Mouse (Mus musculus) MEL-GATA-1-ER (cell line): ENCODE measurements around the gene Prrx1.

Experiments used
- DNase-seq: peaks from one replicate; pipeline ENCODE4 v3.0.0-alpha.2; 2012; ENCODE audit warnings: low read depth; ENCODE audit errors: extremely low read depth

Prrx1 gene

DNA sequence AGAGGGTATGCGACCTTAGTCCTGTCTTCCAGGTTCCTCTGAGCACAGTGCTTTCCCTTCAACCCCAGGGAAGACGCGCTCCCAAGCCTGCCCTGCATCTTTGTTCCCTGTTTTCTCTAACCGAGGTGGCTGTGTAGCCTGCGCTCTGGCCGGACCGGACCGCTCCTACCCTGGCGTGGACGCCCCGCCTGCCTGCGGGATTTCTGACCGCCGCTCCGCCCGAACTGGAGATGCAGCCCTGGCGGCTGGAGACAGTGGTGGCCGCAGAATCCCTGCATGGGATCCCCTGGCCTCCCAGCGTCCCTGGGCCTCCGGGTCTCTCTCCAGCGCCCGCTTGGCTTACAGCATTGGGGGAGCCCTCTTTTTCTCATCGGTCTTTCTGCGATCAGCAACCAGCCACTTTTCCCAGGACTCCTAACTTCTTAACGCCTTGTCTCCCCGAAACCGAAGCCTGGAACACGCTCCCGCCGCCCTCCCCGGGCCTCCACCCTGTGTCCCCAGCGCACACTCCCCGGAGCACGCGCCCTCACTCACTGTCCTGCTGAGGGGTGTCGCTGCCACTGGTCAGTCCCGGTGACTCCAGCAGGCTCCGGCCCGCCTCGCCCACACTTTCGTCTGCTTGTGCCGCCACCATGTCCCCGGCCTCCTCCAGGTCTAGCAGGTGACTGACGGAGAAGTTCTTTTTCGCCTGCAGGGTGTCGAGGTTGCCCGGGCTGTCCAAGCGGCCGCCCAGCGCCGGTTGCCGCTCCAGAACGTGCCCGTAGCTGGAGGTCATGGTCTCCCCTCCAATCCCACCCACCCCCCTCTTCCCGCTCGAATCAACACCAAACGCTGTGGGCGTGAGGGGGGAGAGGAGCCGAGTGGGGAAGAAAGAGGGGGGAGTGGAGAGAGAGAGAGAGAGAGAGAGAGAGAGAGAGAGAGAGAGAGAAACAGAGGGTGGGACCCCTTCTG, 1.4 kb downstream of the Prrx1 start:
- no peak for DNase-seq

- no peak for DNase-seq
These were observed 2.3 kb downstream of the Prrx1 start for GRCm38 (mm10) chr1:163311006-163311836.

DNA sequence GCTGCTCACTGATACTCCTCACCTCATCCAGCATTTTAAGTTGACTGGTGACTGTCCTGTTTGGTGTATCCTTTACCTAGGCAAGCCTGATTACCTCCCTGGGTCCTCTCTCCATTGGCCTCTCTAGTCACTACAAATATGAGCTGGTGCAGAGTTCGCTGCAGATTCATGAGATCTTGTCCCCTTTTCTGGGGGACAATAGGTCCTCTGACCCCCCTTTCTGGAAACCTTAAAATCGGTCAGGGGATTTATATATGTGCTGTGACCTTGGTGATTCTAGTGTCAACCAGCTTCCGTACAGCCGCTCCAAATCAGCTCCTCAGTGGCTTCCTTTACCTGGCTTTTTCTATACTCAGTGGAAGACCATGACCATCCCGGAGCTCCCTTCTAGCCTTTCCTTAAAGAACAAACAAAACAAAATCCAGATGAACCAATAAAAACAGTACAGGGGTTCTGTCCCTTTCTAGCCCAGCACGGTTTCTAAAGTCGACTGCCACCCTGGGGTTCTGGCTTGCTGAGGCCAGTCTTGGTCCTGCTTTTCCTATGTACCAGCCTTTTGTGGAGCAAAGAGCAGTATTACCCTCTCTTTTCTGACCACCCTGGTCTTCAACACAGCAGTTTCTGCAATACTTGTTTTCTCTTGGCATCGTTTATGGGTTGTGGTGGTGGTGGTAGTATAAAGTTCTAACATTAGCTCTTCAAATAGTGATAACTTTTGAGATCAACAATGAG, 3.3 kb downstream of the Prrx1 start:
- no peak for DNase-seq

GRCm38 (mm10) chr1:163309466-163309865, 4.0 kb downstream of the Prrx1 start:
- no peak for DNase-seq

- no peak for DNase-seq
These were observed 4.9 kb downstream of the Prrx1 start for GRCm38 (mm10) chr1:163308631-163309030.

DNA sequence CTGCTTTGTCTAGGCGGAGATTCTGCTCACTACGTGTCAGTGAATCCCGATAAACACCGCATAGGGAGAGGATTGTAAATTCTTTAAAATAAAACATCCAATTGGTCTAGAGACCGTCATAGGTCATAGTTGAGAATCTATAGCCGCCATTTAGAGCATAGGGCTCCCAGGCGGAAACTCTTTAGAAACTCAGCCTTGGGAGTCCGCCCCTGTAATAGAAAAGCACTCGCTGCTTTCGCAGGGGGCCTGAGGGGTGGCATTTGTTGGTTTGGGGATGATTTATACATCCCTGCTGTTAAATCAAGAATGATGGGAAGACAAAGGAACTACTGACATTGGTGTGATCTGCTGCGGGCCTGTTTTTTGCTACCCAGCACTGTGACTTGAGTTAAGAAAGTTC, 5.8 kb downstream of the Prrx1 start:
- DNase-seq, result no peak

- DNase-seq, result no peak
These were observed 7.6 kb downstream of the Prrx1 start for GRCm38 (mm10) chr1:163305956-163306355.

DNA sequence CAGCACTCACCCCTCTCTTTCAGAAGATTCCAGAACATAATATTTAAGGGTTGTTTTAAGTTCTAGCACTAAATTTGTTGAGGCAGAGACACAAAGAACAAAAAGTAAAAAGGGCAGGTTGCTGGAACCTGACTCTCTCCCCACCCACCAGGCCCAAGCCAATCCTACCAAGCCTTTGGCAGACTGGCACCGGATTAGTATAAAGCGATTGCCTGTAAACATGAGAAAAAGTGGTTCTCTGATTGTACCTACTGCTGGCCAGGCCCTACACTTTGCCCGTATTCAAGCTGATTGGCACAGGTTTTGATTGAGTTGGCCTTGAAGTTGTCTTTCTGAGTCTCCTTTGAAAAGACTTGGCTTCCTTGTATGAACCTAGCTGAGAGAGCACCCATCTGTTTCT, 8.7 kb downstream of the Prrx1 start:
- no peak for DNase-seq

- no peak for DNase-seq
These were observed 11.2 kb downstream of the Prrx1 start for GRCm38 (mm10) chr1:163302292-163302691.

DNA sequence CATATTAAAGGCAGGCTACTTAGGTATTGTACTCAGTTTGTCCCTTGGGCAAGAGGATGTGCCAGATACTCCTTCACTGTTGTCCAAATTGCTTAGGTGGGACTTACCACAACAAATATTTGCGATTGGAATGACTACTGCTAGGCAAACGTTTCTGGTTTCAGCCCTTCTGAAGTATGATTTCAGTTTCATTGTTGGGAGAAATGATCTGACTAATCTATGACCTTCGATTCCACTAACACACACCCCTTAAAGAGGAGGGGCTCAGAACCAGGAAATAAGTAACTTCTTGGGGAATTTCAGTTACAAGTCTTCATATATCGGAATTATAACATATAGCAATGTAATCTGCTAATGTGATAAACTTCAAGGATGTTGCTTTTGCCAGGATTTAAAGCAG, 20.4 kb downstream of the Prrx1 start:
- DNase-seq, result no peak

DNA sequence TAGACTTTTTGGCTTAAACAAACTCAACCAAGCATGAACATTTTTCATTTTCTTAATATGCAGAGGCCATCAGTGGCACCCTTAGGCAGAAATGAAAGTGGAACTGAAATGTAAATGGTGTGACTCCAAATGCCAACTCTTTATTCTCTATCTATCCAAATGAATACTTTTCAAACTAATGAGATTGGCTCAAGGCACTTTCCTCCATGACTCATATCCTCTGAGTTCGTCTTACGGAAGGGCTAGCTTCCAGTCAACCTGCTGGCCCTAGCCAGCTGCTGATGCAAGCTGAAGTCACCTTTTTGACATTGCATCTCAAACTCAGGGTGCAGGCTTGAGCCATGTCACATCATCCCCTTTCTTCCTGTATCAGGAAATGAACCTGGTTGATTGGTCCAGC, 21.6 kb downstream of the Prrx1 start:
- no peak for DNase-seq

GRCm38 (mm10) chr1:163289131-163289530, 24.4 kb downstream of the Prrx1 start:
- no peak for DNase-seq

DNA sequence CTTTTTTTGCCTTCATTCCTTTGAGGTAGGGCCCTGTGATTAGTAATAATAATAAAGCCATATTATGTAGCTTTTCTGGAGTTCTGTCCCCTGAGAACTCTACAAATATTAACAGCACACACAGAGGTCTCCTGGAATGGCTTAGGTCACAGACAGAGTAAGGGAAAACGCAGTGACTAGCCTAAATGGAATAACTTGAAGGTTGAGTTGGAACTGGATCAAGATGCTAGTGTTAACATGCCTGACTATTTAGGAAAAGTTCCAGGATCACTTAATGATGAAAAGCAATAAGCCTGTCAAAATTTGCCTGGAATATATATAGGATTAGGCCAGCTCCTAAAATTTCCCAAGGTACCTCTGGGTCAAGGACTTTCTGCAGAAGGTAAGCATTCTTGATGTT, 28.0 kb downstream of the Prrx1 start:
- no peak for DNase-seq

GRCm38 (mm10) chr1:163285136-163285535, 28.4 kb downstream of the Prrx1 start:
- DNase-seq, result no peak

DNA sequence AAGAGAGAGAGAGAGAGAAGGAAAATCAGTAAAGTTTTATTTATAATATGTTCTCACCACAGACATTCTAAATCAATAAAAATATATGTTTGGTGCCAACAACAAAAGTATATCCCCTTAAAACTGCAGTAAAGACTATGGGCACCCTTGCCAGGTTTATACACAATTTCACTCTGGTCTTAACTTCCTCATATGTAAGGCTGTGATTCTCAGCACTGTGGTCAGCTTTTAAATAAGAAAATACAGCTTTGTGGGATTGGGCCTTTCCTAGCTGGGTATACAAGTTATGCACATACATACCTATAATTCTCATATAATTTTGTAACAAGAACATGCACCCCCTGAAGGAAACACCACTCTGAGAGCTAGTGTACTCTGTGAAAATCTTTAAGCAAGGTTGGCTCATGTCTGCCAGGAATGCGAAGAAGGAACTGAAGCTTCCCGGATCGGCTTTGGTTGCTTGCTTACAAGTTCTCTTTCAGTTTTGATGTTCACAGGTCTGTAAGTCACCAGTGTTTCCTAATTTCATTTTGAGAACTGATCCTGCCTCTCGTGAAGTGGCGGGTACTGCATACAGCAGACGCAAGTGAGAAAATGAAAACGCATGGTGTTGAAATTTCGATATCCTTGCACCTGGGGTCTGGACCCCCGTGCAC, 29.4 kb downstream of the Prrx1 start:
- DNase-seq, result no peak

- DNase-seq, result no peak
These were observed 31.9 kb downstream of the Prrx1 start for GRCm38 (mm10) chr1:163281450-163282198.

DNA sequence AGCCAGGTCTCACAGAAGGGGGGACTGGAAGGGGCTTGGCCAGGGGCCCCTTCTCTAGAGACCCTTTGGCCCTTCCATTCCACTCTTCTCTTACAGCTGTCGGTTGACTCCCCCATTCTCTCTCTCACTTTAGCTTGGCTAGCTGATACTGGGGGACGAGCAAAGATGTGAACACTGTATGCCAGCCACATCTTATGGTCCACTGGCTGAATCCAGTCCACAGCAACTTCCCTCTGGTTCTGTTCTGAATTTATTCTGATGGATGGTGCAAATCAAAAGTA, 32.7 kb downstream of the Prrx1 start:
- DNase-seq, result no peak

GRCm38 (mm10) chr1:163280097-163280841, 33.2 kb downstream of the Prrx1 start:
- no peak for DNase-seq

- no peak for DNase-seq
These were observed 36.4 kb downstream of the Prrx1 start for GRCm38 (mm10) chr1:163277069-163277468.

- DNase-seq, result no peak
These were observed 38.6 kb downstream of the Prrx1 start for GRCm38 (mm10) chr1:163274919-163275318.
